Mouse (Mus musculus): ENCODE data around the gene Armt1. TPM values are rescaled to one million over a fixed set of nuclear protein-coding genes. Genes with fewer than 3 reads are reported as not detected.
A peak's percentile ranks its signal among the peaks of the same experiment; 100 is the strongest.

Armt1 gene
- polyA plus RNA-seq, 1 experiment from 2014 or later = 12.0 TPM

DNA sequence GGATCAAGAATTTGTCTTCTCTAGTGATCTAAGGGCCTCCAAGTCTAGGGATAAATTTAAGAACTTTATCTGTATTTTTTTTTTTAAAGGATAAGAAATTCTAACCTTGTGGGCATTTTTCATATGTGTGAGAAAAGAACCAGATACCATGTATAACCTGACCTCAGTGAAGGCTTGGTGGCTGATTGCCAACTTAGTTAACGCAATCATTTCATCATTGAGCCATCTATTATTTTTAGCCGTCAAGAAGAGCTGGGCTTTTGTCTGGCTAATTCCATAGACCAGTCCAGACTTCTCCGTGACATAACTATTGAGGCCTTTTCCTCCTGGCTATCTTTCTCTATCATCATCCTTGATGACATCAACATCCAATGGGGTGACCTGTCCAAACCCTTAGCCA is 43.2 kb downstream of the Armt1 start:
- no peaks in the 10 kb centered on the region for H3K9me3 ChIP-seq (ENCODE audit: control insufficient read depth, low read length)
- peak; percentile 5 for DNase-seq (ENCODE audit: low spot score)
- H3K9ac ChIP-seq = no peak overlapping the region
- H3K4me3 ChIP-seq (replicated peaks; ENCODE audit: low read length) = no peak overlapping the region
- no peaks in the 10 kb centered on the region for H3K36me3 ChIP-seq (replicated peaks; ENCODE audit: control insufficient read depth, insufficient read depth)
- no peaks in the 10 kb centered on the region for H3K27me3 ChIP-seq (ENCODE audit: control insufficient read depth, insufficient read depth, low read length)
- WGBS = 81% methylated on average over 3 of the region's 3 CpGs
- no peak overlapping the region for H3K4me2 ChIP-seq (replicated peaks)
- H3K4me1 ChIP-seq (replicated peaks; ENCODE audit: control insufficient read depth, insufficient read depth, low read length) = no peaks in the 10 kb centered on the region
- no peak overlapping the region for H3K27ac ChIP-seq
- no peak for ATAC-seq (ENCODE audit: low FRiP score)

DNA sequence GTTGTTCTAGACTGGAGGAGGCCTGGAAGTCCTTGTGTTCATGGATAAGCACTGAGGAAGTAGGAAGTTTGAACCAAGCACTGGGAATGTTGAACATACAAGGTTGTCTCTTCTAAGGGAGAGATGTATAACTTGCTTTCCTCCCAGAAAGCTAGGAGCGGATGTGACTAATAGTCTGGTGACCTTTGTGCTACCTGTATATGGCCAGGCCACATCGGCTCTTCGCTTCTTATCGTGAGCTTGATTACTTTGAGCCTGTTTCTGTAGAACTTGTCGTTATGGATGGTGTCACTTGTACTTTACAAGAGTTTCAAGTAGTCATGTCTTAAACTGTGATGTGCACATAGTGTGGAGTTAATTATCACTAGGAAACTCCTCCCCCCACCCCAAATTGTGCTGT is 44.3 kb downstream of the Armt1 start:
- DNase-seq (ENCODE audit: low spot score) (no peak), ATAC-seq (ENCODE audit: low FRiP score) (no peak)
- Histone ChIP-seq H3K4me2 (replicated peaks) (no peak overlapping the region), H3K27me3 (ENCODE audit: control insufficient read depth, insufficient read depth, low read length) (no peaks in the 10 kb centered on the region), H3K9ac (no peak overlapping the region), H3K4me1 (replicated peaks; ENCODE audit: control insufficient read depth, insufficient read depth, low read length) (no peaks in the 10 kb centered on the region), H3K9me3 (ENCODE audit: control insufficient read depth, low read length) (no peaks in the 10 kb centered on the region), H3K4me3 (replicated peaks; ENCODE audit: low read length) (no peak overlapping the region), H3K36me3 (replicated peaks; ENCODE audit: control insufficient read depth, insufficient read depth) (no peaks in the 10 kb centered on the region), H3K27ac (no peak overlapping the region)
- WGBS = 95% methylated on average over 5 of the region's 5 CpGs

DNA sequence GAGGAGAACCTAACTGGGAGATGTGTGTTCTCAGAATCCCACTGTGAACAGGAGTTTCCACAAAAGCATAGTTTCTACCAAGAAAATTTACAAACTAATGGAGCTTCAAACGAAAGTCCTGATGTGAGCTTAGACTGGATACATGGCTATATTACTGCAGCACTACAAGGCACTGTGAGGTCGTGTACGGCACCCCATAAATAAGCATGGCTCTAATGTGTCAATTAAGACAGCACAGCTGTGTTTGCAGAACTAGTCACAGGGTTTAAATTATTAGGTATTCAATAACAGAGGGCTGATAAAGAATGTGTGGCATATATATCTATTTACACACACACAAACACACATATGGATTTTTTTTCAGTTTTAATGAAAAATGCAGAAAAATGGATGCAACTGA is 48.7 kb downstream of the Armt1 start:
- Histone ChIP-seq H3K4me2 (replicated peaks) (no peak overlapping the region), H3K27me3 (ENCODE audit: control insufficient read depth, insufficient read depth, low read length) (no peaks in the 10 kb centered on the region), H3K27ac (no peak overlapping the region), H3K9ac (no peak overlapping the region), H3K4me3 (replicated peaks; ENCODE audit: low read length) (no peak overlapping the region), H3K36me3 (replicated peaks; ENCODE audit: control insufficient read depth, insufficient read depth) (no peaks in the 10 kb centered on the region), H3K4me1 (replicated peaks; ENCODE audit: control insufficient read depth, insufficient read depth, low read length) (no peaks in the 10 kb centered on the region), H3K9me3 (ENCODE audit: control insufficient read depth, low read length) (no peaks in the 10 kb centered on the region)
- 78% methylated on average over 3 of the region's 3 CpGs for WGBS
- no peak for ATAC-seq (ENCODE audit: low FRiP score)
- DNase-seq (ENCODE audit: low spot score) = no peak

DNA sequence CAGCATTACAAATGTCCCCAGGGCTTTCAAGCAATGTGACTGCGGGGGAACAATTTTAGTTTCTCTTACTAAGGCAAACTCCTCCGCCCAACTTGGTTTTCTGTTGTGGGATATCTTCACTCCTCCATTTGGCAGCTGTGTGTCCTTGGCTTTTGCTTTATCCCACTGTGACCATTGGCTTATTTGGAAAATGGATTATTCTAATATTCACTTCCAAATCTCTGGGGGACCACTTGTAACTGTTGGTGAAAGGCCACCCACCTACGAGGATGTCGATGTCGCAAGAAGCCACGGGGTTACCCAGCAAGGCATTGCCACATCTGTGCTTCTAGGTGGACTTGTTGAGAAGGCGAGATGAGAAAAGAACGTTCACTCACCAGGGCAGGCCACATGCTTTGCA is 49.4 kb downstream of the Armt1 start:
- Histone ChIP-seq H3K9ac (no peak overlapping the region), H3K27me3 (ENCODE audit: control insufficient read depth, insufficient read depth, low read length) (no peaks in the 10 kb centered on the region), H3K9me3 (ENCODE audit: control insufficient read depth, low read length) (no peaks in the 10 kb centered on the region), H3K4me1 (replicated peaks; ENCODE audit: control insufficient read depth, insufficient read depth, low read length) (no peaks in the 10 kb centered on the region), H3K4me3 (replicated peaks; ENCODE audit: low read length) (no peak overlapping the region), H3K36me3 (replicated peaks; ENCODE audit: control insufficient read depth, insufficient read depth) (no peaks in the 10 kb centered on the region), H3K27ac (no peak overlapping the region), H3K4me2 (replicated peaks) (no peak overlapping the region)
- no peak for ATAC-seq (ENCODE audit: low FRiP score)
- no peak for DNase-seq (ENCODE audit: low spot score)
- WGBS = 87% methylated on average over 8 of the region's 8 CpGs

DNA sequence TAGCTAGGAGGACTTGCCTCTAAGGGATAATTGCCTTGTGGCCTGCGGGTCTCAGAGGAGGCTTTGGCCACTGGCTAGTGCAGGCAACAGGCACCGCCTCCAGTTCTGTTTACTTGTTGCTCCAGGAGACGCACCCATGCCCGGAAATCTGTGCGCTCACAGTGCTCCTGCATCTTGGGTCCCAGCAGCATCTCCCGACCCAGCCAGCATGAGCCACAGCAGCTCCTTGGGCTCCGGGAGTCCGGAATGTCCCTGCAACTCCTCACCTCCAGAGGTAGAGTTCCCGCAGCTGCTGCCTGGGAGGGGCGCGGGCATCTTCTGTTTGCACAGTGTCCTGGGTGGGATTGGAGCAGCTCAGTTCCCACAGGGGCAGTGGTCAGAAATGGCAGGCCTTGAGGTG is 50.1 kb downstream of the Armt1 start, which contains the start of gene Ccdc170:
Gene Ccdc170, plus strand, starts transcription at position 148 of the 400 bp plus-strand sequence.
- no peaks in the 10 kb centered on the region for H3K4me1 ChIP-seq (replicated peaks; ENCODE audit: control insufficient read depth, insufficient read depth, low read length)
- H3K27me3 ChIP-seq (ENCODE audit: control insufficient read depth, insufficient read depth, low read length) = no peaks in the 10 kb centered on the region
- no peak for DNase-seq (ENCODE audit: low spot score)
- H3K4me2 ChIP-seq (replicated peaks) = no peak within 1 kb of the TSS
- no peaks in the 10 kb centered on the region for H3K36me3 ChIP-seq (replicated peaks; ENCODE audit: control insufficient read depth, insufficient read depth)
- ATAC-seq (ENCODE audit: low FRiP score) = no peak
- no peaks in the 10 kb centered on the region for H3K9me3 ChIP-seq (ENCODE audit: control insufficient read depth, low read length)
- H3K4me3 ChIP-seq (replicated peaks; ENCODE audit: low read length) = no peak within 1 kb of the TSS
- H3K27ac ChIP-seq = no peak within 1 kb of the TSS
- H3K9ac ChIP-seq = no peak within 1 kb of the TSS
- 55% methylated on average over 11 of the region's 11 CpGs for WGBS

DNA sequence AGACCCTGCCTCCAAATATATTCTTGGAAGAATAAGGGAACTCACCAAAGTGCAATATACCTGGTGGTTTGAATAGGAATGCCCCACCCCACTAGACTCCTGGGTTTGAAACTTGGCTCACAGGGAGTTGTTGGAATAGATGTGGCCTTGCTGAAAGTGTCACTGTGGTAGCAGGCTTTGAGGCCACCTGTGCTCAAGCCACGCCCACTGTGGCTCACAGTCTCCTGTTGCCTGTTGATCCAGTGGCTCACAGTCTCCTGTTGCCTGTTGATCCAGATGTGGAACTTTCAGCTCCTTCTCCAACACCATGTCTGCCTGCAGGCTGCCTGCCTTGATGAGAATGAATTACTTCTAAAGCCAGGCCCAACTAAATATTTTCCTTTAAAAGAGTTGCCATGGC is 51.6 kb downstream of the Armt1 start:
- ATAC-seq (ENCODE audit: low FRiP score) (no peak), DNase-seq (ENCODE audit: low spot score) (no peak)
- H3K9me3 ChIP-seq (ENCODE audit: control insufficient read depth, low read length) = no peaks in the 10 kb centered on the region
- H3K4me1 ChIP-seq (replicated peaks; ENCODE audit: control insufficient read depth, insufficient read depth, low read length) = no peaks in the 10 kb centered on the region
- no peak overlapping the region for H3K4me2 ChIP-seq (replicated peaks)
- no peak overlapping the region for H3K4me3 ChIP-seq (replicated peaks; ENCODE audit: low read length)
- H3K9ac ChIP-seq = no peak overlapping the region
- H3K27me3 ChIP-seq (ENCODE audit: control insufficient read depth, insufficient read depth, low read length) = no peaks in the 10 kb centered on the region
- 67% methylated on average over 1 of the region's 1 CpGs for WGBS
- no peaks in the 10 kb centered on the region for H3K36me3 ChIP-seq (replicated peaks; ENCODE audit: control insufficient read depth, insufficient read depth)
- H3K27ac ChIP-seq = no peak overlapping the region

DNA sequence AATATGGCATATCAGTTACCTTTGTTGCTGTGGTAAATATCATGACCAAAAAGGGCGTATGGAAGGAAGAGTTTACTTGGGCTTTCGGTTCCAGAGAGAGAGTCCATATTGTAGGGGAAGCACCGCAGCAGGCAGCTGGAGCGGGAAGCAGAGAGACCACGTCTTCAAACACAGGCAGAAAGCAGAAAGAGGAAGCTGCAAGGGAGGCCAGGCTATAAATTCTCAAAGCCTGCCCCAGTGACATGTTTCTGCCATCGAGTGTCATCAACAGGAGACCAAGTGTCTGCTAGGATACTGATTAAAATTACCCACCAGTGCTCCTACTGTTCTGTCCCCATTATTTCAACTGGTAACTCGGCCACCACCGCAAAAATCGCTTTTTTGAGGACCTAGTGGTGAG is 52.7 kb downstream of the Armt1 start:
- H3K9ac ChIP-seq = no peak overlapping the region
- no peak overlapping the region for H3K27ac ChIP-seq
- WGBS = 81% methylated on average over 9 of the region's 9 CpGs
- H3K4me1 ChIP-seq (replicated peaks; ENCODE audit: control insufficient read depth, insufficient read depth, low read length) = no peaks in the 10 kb centered on the region
- no peak overlapping the region for H3K4me3 ChIP-seq (replicated peaks; ENCODE audit: low read length)
- DNase-seq (ENCODE audit: low spot score) = no peak
- H3K27me3 ChIP-seq (ENCODE audit: control insufficient read depth, insufficient read depth, low read length) = no peaks in the 10 kb centered on the region
- ATAC-seq (ENCODE audit: low FRiP score) = no peak
- H3K4me2 ChIP-seq (replicated peaks) = no peak overlapping the region
- H3K9me3 ChIP-seq (ENCODE audit: control insufficient read depth, low read length) = no peaks in the 10 kb centered on the region
- no peaks in the 10 kb centered on the region for H3K36me3 ChIP-seq (replicated peaks; ENCODE audit: control insufficient read depth, insufficient read depth)

DNA sequence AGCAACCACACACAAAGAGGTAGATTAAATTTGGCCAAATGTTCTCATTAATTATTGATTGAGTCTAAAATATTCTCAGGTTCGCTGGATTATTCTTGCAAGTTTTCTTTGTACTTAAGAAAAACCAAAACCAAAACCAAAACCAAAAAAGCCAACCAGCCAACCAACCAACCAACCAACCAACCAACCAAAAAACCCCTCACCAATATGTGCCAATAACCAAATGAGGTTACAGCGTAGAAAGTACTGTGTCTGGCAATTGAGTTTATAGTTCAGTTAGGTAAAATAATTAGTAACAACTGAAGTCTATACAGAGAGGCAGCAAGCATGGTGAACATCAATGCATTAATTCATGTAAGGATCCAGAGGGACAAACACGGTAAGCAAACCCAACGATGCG is 57.6 kb downstream of the Armt1 start:
- no peak overlapping the region for H3K27ac ChIP-seq
- WGBS = 79% methylated on average over 5 of the region's 5 CpGs
- no peaks in the 10 kb centered on the region for H3K9me3 ChIP-seq (ENCODE audit: control insufficient read depth, low read length)
- ATAC-seq (ENCODE audit: low FRiP score) (no peak), DNase-seq (ENCODE audit: low spot score) (no peak)
- no peak overlapping the region for H3K4me3 ChIP-seq (replicated peaks; ENCODE audit: low read length)
- no peak overlapping the region for H3K4me2 ChIP-seq (replicated peaks)
- H3K4me1 ChIP-seq (replicated peaks; ENCODE audit: control insufficient read depth, insufficient read depth, low read length) = no peaks in the 10 kb centered on the region
- H3K27me3 ChIP-seq (ENCODE audit: control insufficient read depth, insufficient read depth, low read length) = no peaks in the 10 kb centered on the region
- no peaks in the 10 kb centered on the region for H3K36me3 ChIP-seq (replicated peaks; ENCODE audit: control insufficient read depth, insufficient read depth)
- no peak overlapping the region for H3K9ac ChIP-seq

DNA sequence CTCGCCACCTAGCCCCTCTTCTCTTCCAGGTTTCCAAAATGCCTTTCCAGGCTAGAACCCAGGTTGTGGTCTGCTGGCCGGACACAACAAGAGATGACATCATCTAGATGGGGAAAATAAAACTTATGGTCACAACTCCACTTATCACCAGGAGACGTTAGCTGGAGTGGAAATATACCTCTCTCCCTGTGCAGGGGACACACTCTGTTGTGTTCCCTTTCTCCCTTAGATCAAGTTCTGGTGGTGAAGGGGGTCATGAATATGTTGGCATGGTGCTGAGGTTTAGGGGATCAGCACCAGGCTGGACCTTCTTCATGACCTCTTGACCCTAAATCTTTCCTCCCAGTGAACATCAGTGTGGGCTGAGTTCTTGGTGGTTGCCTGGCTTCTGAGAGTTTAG is 59.0 kb downstream of the Armt1 start:
- Histone ChIP-seq H3K4me1 (replicated peaks; ENCODE audit: control insufficient read depth, insufficient read depth, low read length) (no peaks in the 10 kb centered on the region), H3K4me2 (replicated peaks) (no peak overlapping the region), H3K9ac (no peak overlapping the region), H3K9me3 (ENCODE audit: control insufficient read depth, low read length) (no peaks in the 10 kb centered on the region), H3K4me3 (replicated peaks; ENCODE audit: low read length) (no peak overlapping the region), H3K27me3 (ENCODE audit: control insufficient read depth, insufficient read depth, low read length) (no peaks in the 10 kb centered on the region), H3K36me3 (replicated peaks; ENCODE audit: control insufficient read depth, insufficient read depth) (no peaks in the 10 kb centered on the region), H3K27ac (no peak overlapping the region)
- 51% methylated on average over 2 of the region's 3 CpGs for WGBS
- DNase-seq (ENCODE audit: low spot score) = no peak
- no peak for ATAC-seq (ENCODE audit: low FRiP score)

DNA sequence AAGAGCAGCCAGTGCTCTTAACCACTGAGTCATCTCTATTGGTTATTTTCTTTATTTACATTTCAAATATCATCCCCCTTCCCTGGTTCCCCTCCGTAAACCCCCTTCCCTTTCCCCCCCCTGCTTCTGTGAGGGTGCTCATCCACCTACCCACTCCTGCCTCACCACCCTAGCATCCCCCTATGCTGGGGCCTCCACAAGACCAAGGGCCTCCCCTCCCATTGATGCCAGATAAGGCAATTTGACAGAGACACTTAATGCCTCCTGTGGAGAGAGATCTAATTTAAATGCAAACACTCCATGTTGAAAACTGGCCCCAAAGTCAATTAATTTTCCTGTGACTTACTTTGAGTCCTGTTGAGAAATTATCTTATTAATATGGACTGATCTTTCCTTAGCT is 59.8 kb downstream of the Armt1 start:
- 50% methylated on average over 1 of the region's 1 CpGs for WGBS

More for the DNA sequence above, 59.8 kb downstream of the Armt1 start:
- H3K4me3 ChIP-seq (replicated peaks; ENCODE audit: low read length) = no peak overlapping the region
- no peaks in the 10 kb centered on the region for H3K4me1 ChIP-seq (replicated peaks; ENCODE audit: control insufficient read depth, insufficient read depth, low read length)
- no peaks in the 10 kb centered on the region for H3K27me3 ChIP-seq (ENCODE audit: control insufficient read depth, insufficient read depth, low read length)
- no peak overlapping the region for H3K4me2 ChIP-seq (replicated peaks)
- DNase-seq (ENCODE audit: low spot score) (no peak), ATAC-seq (ENCODE audit: low FRiP score) (0 out of 2 replicates have a peak, but pooled peaks have one; percentile 31)
- H3K36me3 ChIP-seq (replicated peaks; ENCODE audit: control insufficient read depth, insufficient read depth) = no peaks in the 10 kb centered on the region
- no peaks in the 10 kb centered on the region for H3K9me3 ChIP-seq (ENCODE audit: control insufficient read depth, low read length)
- no peak overlapping the region for H3K9ac ChIP-seq
- H3K27ac ChIP-seq = no peak overlapping the region
